Mouse (Mus musculus) embryo, embryonic 11 days (tissue): ENCODE measurements around the gene Gm3002.
"Not testable (repeated sequence)": the region's sequence is repeated elsewhere in the genome, so short reads cannot be mapped to it uniquely, and the experiment has no call there.

ENCODE experiments used
- DNase-seq: peaks from one replicate; pipeline ENCODE4 v3.0.0-alpha.2; 2015

Gene Gm3002

DNA sequence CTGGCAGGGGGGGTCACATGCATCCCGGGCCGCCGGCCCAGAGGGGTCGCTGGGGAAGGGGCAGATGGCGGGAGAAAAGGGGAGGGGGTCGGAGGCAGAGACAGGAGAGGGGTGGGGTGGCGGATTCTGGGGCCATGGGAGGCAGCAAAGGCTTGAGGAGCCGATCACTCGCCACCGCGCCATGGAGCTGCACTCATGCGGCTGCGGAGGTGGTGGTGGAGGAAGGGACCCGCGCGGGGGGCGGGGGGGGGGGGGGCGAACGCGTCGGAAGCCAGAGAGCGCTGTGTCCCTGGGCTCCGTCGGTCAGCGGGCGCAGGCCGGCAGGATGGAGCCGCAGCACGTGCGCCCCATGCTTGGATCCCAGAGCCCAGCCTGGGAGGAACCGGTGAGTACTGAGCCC, at the start of gene Gm3002:
Gene Gm3002, plus strand, starts transcription at position 301 of the 400 bp plus-strand sequence.
- DNase-seq = not testable (repeated sequence)

DNA sequence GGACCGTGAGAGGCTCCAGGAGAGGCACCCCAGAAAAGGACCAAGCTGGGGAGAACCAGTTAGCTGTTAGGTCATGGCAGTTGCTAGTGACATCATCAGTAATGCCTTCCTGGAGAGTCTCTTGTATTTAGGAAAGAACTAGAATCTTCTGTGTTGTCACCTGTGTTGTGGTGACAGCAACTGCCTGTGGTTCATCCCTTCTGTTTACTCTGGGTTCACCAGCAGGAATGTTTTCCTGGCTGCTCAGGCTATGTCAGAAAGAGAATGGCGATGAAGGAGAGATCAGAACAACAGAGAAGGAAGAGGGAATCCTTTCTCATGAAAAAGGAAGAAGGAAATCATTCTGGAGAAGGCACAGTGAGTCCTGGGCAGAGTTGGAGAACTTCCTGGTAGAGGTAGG, 36.1 kb downstream of the Gm3002 start, which contains the start of gene Gm3033:
Gene Gm3033, plus strand, starts transcription at position 301 of the 400 bp plus-strand sequence.
- not testable (repeated sequence) for DNase-seq

DNA sequence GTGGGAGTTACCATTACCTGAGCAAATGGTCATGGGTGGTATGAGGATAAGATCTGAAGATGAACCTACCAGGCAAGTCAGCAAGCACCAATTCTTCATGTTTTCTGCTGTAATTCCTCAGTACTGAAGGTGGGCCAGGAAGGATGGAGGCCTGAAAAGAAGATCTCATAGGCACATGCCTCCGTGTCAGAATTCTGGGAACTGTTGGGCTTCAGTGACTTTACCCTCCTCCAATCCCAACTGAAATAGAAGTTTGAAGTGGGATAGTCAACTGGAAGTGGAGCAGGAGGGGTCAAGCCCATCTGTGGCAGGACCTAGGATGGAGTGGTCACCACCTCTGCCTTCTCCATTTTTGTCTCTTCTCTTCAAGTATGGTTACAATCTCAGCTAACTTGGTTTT, 74.0 kb downstream of the Gm3002 start, which contains the start of gene Gm2916:
Gene Gm2916, plus strand, starts transcription at position 301 of the 400 bp plus-strand sequence.
- not testable (repeated sequence) for DNase-seq

DNA sequence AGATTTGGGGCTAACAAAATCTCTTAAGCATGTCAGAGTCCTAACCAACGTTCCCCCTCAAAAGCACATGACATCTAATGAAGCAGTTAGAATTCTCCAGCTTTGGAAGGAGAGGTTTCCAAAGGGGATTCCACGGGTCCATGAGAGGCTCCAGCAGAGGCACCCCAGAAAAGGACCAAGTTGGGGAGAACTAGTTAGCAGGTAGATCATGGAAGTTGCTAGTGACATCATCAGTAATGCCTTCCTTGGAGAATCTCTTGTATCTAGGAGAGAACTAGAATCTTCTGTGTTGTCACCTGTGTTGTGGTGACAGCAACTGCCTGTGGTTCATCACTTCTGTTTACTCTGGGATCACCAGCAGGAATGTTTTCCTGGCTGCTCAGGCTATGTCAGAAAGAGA, 121.6 kb downstream of the Gm3002 start, which contains the start of gene Gm3029:
Gene Gm3029, plus strand, starts transcription at position 301 of the 400 bp plus-strand sequence.
- DNase-seq = not testable (repeated sequence)

DNA sequence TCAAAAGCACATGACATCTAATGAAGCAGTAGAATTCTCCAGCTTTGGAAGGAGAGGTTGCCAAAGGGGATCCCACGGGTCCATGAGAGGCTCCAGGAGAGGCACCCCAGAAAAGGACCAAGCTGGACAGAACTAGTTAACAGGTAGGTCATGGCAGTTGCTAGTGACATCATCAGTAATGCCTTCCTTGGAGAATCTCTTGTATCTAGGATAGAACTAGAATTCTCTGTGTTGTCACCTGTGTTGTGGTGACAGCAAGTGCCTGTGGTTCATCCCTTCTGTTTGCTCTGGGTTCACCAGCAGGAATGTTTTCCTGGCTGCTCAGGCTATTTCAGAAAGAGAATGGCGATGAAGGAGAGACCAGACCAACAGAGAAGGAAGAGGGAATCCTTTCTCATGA, 153.4 kb downstream of the Gm3002 start, which contains the start of gene Gm3095:
Gene Gm3095, plus strand, starts transcription at position 301 of the 400 bp plus-strand sequence.
- DNase-seq = not testable (repeated sequence)

DNA sequence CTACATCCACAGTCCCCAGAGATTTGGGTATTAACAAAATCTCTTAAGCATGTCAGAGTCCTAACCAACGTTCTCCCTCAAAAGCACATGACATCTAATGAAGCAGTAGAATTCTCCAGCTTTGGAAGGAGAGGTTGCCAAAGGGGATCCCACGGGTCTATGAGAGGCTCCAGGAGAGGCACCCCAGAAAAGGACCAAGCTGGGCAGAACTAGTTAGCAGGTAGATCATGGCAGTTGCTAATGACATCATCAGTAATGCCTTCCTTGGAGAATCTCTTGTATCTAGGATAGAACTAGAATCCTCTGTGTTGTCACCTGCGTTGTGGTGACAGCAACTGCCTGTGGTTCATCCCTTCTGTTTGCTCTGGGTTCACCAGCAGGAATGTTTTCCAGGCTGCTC, 188.2 kb downstream of the Gm3002 start, which contains the start of gene Gm3099:
Gene Gm3099, plus strand, starts transcription at position 301 of the 400 bp plus-strand sequence.
- DNase-seq = not testable (repeated sequence)
